Mouse (Mus musculus): Measurements from ENCODE around the gene Pepd. TPM values are rescaled to one million over a fixed set of nuclear protein-coding genes. Genes with fewer than 3 reads are reported as not detected.

The Pepd gene
- polyA plus RNA-seq, 1 experiment from 2014 or later: 68.6 TPM

- H3K27ac ChIP-seq (ENCODE audit: low read length): no peak overlapping the region
- no peak overlapping the region for H3K4me3 ChIP-seq (ENCODE audit: low read depth, low read length)
- H3K9me3 ChIP-seq (replicated peaks; ENCODE audit: control insufficient read depth, low read length, poor library complexity, severe bottlenecking): no peaks in the 10 kb centered on the region
- H3K4me1 ChIP-seq (ENCODE audit: control insufficient read depth, insufficient read depth, low read length): peaks cover 10% of the 10 kb centered on the region
- no peak for ATAC-seq
- no peak overlapping the region for H3K9ac ChIP-seq (ENCODE audit: low read depth, low read length)
- no peak overlapping the region for H3K4me2 ChIP-seq (ENCODE audit: low read length)
- H3K36me3 ChIP-seq (ENCODE audit: control insufficient read depth, insufficient read depth, low read length): no peaks in the 10 kb centered on the region
- no peaks in the 10 kb centered on the region for H3K27me3 ChIP-seq (ENCODE audit: control insufficient read depth, insufficient read depth, low read depth, low read length)
- WGBS: 65% methylated on average over 9 of the region's 9 CpGs
These were observed 169.4 kb downstream of the Pepd start for GRCm38 (mm10) chr7:35081406-35082104.

DNA sequence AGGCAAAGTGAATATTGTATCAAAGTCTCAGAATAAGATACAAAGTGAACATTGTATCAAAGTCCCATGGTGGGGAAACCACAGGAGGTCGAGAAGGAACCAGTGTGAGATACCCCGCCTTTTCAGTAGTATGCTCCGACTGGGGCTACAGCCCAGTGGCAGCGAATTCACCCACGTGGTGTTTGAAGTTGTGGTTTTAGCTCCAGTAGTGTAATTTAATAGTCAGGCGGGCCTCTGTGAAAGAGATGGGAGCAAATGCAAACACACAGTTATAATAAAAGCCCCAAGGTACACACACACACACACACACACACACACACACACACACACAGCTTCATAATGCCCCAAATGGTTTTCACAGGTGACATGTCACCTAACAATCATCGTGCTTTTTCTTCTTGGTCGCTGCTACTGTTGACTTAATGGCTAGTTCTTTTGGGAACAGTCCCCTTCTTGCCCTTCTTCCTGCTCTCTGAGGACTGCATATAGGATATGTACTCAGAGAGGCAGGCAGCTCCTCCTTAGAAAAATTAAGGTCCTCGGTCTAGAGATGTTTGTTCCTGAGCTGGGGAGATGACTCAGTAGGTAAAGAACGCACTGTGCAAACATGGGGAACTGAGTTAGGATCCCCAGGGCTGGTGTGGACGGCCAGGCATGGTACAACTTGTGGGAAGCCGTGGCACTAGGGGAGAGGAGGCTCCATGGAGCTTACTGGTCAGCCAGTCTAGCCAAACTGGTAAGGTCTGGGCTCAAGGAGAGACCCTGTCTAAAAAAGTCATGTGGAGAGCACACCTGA lies 172.6 kb downstream of the Pepd start:
- no peak overlapping the region for H3K27ac ChIP-seq (ENCODE audit: low read length)
- ATAC-seq: no peak
- no peaks in the 10 kb centered on the region for H3K9me3 ChIP-seq (replicated peaks; ENCODE audit: control insufficient read depth, low read length, poor library complexity, severe bottlenecking)
- peaks cover 17% of the 10 kb centered on the region for H3K4me1 ChIP-seq (ENCODE audit: control insufficient read depth, insufficient read depth, low read length)
- 84% methylated on average over 12 of the region's 12 CpGs for WGBS
- H3K36me3 ChIP-seq (ENCODE audit: control insufficient read depth, insufficient read depth, low read length): no peaks in the 10 kb centered on the region
- no peaks in the 10 kb centered on the region for H3K27me3 ChIP-seq (ENCODE audit: control insufficient read depth, insufficient read depth, low read depth, low read length)
- no peak overlapping the region for H3K9ac ChIP-seq (ENCODE audit: low read depth, low read length)
- H3K4me2 ChIP-seq (ENCODE audit: low read length): no peak overlapping the region
- H3K4me3 ChIP-seq (ENCODE audit: low read depth, low read length): no peak overlapping the region

DNA sequence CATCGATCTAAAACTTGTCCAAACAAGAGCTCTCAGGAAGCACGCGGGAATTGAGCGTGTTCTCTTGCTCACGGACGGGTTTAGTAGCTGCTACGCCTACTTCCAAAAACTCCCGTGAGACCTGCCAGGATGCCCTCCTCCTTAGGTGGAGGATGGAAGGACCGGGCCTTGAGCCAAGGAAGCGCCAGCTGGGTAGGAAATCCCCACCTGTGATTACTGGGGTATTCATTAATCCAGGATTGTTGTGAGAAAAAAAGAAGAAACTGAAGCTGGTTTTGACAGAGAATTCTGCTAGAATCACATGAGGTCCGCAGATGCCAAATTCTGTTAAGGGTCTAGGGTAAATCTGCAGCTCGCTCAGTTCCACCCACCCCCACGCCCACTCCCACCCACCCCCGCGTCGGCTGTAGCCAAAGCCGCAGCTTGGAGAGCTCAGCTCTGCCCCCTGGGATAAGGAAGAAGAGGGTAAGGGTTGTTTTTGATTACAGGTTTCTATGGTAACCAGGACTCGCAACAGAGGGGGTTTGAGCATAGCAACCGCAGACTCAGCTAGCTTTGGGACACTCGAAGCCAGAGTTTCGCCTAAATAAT lies 174.2 kb downstream of the Pepd start:
- Histone ChIP-seq H3K4me3 (ENCODE audit: low read depth, low read length) (peak overlapping the region; percentile 32), H3K36me3 (ENCODE audit: control insufficient read depth, insufficient read depth, low read length) (no peaks in the 10 kb centered on the region), H3K4me2 (ENCODE audit: low read length) (peak overlapping the region; percentile 57), H3K9me3 (replicated peaks; ENCODE audit: control insufficient read depth, low read length, poor library complexity, severe bottlenecking) (no peaks in the 10 kb centered on the region), H3K27ac (ENCODE audit: low read length) (no peak overlapping the region), H3K4me1 (ENCODE audit: control insufficient read depth, insufficient read depth, low read length) (peaks cover 17% of the 10 kb centered on the region), H3K27me3 (ENCODE audit: control insufficient read depth, insufficient read depth, low read depth, low read length) (no peaks in the 10 kb centered on the region), H3K9ac (ENCODE audit: low read depth, low read length) (peak overlapping the region; percentile 7; the same call in 1 of the 2 replicates)
- WGBS: 2% methylated on average over 21 of the region's 21 CpGs
- peak; percentile 88 for ATAC-seq

- Histone ChIP-seq H3K27ac (ENCODE audit: low read length) (no peak overlapping the region), H3K9ac (ENCODE audit: low read depth, low read length) (no peak overlapping the region), H3K9me3 (replicated peaks; ENCODE audit: control insufficient read depth, low read length, poor library complexity, severe bottlenecking) (no peaks in the 10 kb centered on the region), H3K27me3 (ENCODE audit: control insufficient read depth, insufficient read depth, low read depth, low read length) (no peaks in the 10 kb centered on the region), H3K4me2 (ENCODE audit: low read length) (no peak overlapping the region), H3K36me3 (ENCODE audit: control insufficient read depth, insufficient read depth, low read length) (no peaks in the 10 kb centered on the region), H3K4me1 (ENCODE audit: control insufficient read depth, insufficient read depth, low read length) (peaks cover 17% of the 10 kb centered on the region), H3K4me3 (ENCODE audit: low read depth, low read length) (no peak overlapping the region)
- no peak for ATAC-seq
- WGBS: 78% methylated on average over 5 of the region's 5 CpGs
These were observed 178.4 kb downstream of the Pepd start for GRCm38 (mm10) chr7:35090550-35090949.

Small RNAs within 50 kb of the gene (microRNA-seq; reads per million reads assigned to microRNA genes)
- not detected for gene Gm25033

Other genes with a start within 250 kb of the Pepd start
- 12.7 and 15.3 TPM in 2 replicates for gene Chst8, start 99.7 kb upstream of the Pepd start, polyA plus RNA-seq (2015; fragmentation: Nextera tagmentation; extraction: Ambion mirVana)
- gene Cebpg, start 144.2 kb downstream of the Pepd start, polyA plus RNA-seq (2015; fragmentation: Nextera tagmentation; extraction: Ambion mirVana): 24.2 and 27.3 TPM in 2 replicates
- 0.33 and 0.51 TPM in 2 replicates for gene Cebpa, start 206.9 kb downstream of the Pepd start, polyA plus RNA-seq (2015; fragmentation: Nextera tagmentation; extraction: Ambion mirVana)